Mouse (Mus musculus): ENCODE results near the gene Hist1h1c.

DNA sequence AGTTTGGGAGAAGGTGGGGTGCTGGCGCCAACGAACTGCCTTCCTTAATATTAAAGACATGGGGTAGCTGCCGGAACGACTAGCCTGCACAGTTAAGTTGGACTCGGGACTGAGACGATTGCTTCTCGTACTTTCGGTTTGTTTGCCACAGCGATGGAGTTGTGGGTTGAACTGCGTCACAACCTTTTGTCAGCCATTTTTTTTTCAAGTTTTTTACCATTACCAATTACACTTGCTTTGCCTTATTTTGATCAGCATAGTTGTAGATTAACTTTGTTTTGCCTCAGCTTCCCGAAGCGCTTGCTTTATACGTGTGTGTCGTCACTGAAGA is 1.3 kb downstream of the Hist1h1c start:
- no peak for TF ChIP-seq CTCF (IDR thresholded peaks at IDR 0.05; ENCODE audit: extremely low read depth, insufficient read length, insufficient replicate concordance, low read depth, low read length)
- TF ChIP-seq POLR2A (IDR thresholded peaks at IDR 0.05; ENCODE audit: low read depth, low read length), result no peak
